Mouse (Mus musculus) MEL (cell line): ENCODE measurements at regions not wholly inside any gene's neighbourhood (a gene's known extent, or its start where the extent isn't known, plus 50 kb on each side); places are given as distances from the start of the nearest gene placed in this dataset.

Source experiments
- CTCF ChIP-seq, 3 experiments: IDR thresholded peaks in 2 of 3; conservative IDR thresholded peaks in 1 of 3; 2 replicates each; pipeline ENCODE4 v1.5.1; 2011 to 2012; ENCODE audit warnings: low read length in 3 of 3, low read depth in 2 of 3, mild to moderate bottlenecking in 2 of 3, improper control_type of control experiment in 1 of 3, inconsistent platforms in 1 of 3, mixed read lengths in 1 of 3, moderate library complexity in 1 of 3; ENCODE audit not compliant: control insufficient read depth in 1 of 3, insufficient read depth in 1 of 3, poor library complexity in 1 of 3, severe bottlenecking in 1 of 3
- ETS1 ChIP-seq: IDR thresholded peaks from 2 replicates; pipeline ENCODE4 v1.6.1; 2012; ENCODE audit warnings: low read depth, mild to moderate bottlenecking, inconsistent platforms, low read length, improper control_type of control experiment, moderate library complexity
- MAX ChIP-seq: IDR thresholded peaks from 2 replicates; pipeline ENCODE4 v1.6.1; 2011; ENCODE audit warnings: low read length, improper control_type of control experiment
- MYB ChIP-seq: IDR thresholded peaks from 2 replicates; pipeline ENCODE4 v1.6.1; 2011; ENCODE audit warnings: mild to moderate bottlenecking, low read depth, low read length, improper control_type of control experiment
- NRF1 ChIP-seq: IDR thresholded peaks from 2 replicates; pipeline ENCODE4 v1.6.1; 2014; ENCODE audit warnings: low read depth, mild to moderate bottlenecking, inconsistent platforms, low read length, improper control_type of control experiment, moderate library complexity; ENCODE audit not compliant: poor library complexity, insufficient read depth, severe bottlenecking
- POLR2A ChIP-seq, 2 experiments: IDR thresholded peaks; 2 replicates each; pipeline ENCODE4 v1.6.1; 2011 to 2012; ENCODE audit warnings: low read length in 2 of 2, mild to moderate bottlenecking in 2 of 2, control low read depth in 1 of 2, improper control_type of control experiment in 1 of 2, low read depth in 1 of 2, moderate library complexity in 1 of 2; ENCODE audit not compliant: control insufficient read depth in 1 of 2, insufficient read depth in 1 of 2, poor library complexity in 1 of 2
- TAL1 ChIP-seq: IDR thresholded peaks from 2 replicates; pipeline ENCODE4 v1.6.1; 2012; ENCODE audit warnings: mild to moderate bottlenecking, inconsistent platforms, low read length, moderate library complexity, mixed read lengths
- TBP ChIP-seq: IDR thresholded peaks from 2 replicates; pipeline ENCODE4 v1.8.0; 2011; ENCODE audit warnings: low read depth, low read length, improper control_type of control experiment
- ZC3H11A ChIP-seq: IDR thresholded peaks from 2 replicates; pipeline ENCODE4 v1.6.1; 2012; ENCODE audit warnings: low read depth, mild to moderate bottlenecking, inconsistent platforms, low read length, improper control_type of control experiment
- ZKSCAN1 ChIP-seq: IDR thresholded peaks from 2 replicates; pipeline ENCODE4 v1.6.1; 2012; ENCODE audit warnings: low read depth, mild to moderate bottlenecking, inconsistent platforms, low read length, improper control_type of control experiment, moderate library complexity
- ZNF384 ChIP-seq: IDR thresholded peaks from 2 replicates; pipeline ENCODE4 v1.6.1; 2012; ENCODE audit warnings: low read depth, mild to moderate bottlenecking, inconsistent platforms, low read length, improper control_type of control experiment

DNA sequence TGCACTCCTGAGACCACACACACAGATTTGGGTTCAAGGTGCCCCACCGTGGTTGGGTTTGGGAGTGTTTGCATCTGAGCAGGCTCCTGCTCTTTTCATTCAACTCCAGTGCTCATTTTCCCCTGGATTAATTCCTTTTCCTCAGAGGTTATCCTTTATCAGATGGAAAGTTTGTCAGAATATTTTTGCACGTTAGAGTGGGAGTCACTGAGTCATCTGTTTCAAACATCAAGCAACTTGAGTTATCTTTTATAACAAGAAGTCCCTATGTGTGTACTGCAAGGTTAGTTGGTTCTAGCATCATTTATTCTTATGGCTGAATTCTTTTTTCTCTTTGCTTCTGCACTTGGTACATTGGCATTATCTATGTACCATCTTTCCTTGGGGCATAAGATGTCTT, 142.8 kb upstream of the Cxcr4 start:
- TF ChIP-seq TAL1 (no peak), POLR2A (IDR thresholded peaks at IDR 0.05; ENCODE audit: control insufficient read depth in 1 of 2, insufficient read depth in 1 of 2, low read depth in 1 of 2, low read length in 2 of 2, poor library complexity in 1 of 2) (no peak), TBP (no peak), MAX (no peak), CTCF (IDR thresholded peaks at IDR 0.05 in 2 of 3, conservative IDR thresholded peaks at IDR 0.05 in 1 of 3; ENCODE audit: control insufficient read depth in 1 of 3, insufficient read depth in 1 of 3, low read depth in 2 of 3, low read length in 3 of 3, poor library complexity in 1 of 3, severe bottlenecking in 1 of 3) (no peak), ZC3H11A (no peak), NRF1 (no peak), ZNF384 (no peak), ETS1 (no peak), MYB (no peak), ZKSCAN1 (no peak)
